Mouse (Mus musculus): ENCODE measurements around the gene Cntnap5a. TPM values are rescaled to one million over a fixed set of nuclear protein-coding genes. Genes with fewer than 3 reads are reported as not detected.
A peak's percentile ranks its signal among the peaks of the same experiment; 100 is the strongest.
"Not testable (repeated sequence)": the region's sequence is repeated elsewhere in the genome, so short reads cannot be mapped to it uniquely, and the experiment has no call there.

Cntnap5a gene
- polyA plus RNA-seq, 1 experiment from 2014 or later, result 0.25 TPM

DNA sequence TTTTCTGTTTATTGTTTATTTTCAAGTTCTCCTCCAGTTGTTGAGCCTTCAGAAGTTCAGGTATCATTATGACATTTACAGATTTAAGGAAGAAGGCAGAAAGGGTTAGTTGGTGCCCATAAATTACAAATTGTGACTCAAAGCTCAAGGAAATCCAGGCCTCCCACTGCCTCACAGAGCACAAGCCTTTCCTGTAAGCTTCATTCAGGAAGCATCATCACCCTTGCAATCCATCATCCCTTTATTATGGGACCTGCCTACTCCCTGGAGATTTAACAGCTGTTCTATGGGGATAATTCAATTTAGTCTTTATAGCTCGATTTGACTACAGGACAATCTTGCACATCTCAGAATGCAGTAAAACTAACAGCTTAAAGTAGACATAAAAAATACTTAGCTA lies 441.2 kb downstream of the Cntnap5a start:
- Histone ChIP-seq H3K4me3 (ENCODE audit: low read depth, low read length) (no peak overlapping the region), H3K27ac (ENCODE audit: low read depth, low read length) (no peak overlapping the region), H3K4me2 (replicated peaks; ENCODE audit: low read depth, low read length) (no peak overlapping the region), H3K27me3 (ENCODE audit: control insufficient read depth, insufficient read depth, low read length) (no peaks in the 10 kb centered on the region), H3K9ac (ENCODE audit: low read depth, low read length) (no peak overlapping the region), H3K4me1 (replicated peaks; ENCODE audit: control insufficient read depth, insufficient read depth, low read length) (no peaks in the 10 kb centered on the region), H3K36me3 (ENCODE audit: control insufficient read depth, insufficient read depth, low read length) (no peaks in the 10 kb centered on the region), H3K9me3 (ENCODE audit: control insufficient read depth, low read length) (no peaks in the 10 kb centered on the region)
- WGBS, result 48% methylated on average over 1 of the region's 1 CpGs
- ATAC-seq (ENCODE audit: low FRiP score) (no peak), DNase-seq (ENCODE audit: low spot score) (no peak)

DNA sequence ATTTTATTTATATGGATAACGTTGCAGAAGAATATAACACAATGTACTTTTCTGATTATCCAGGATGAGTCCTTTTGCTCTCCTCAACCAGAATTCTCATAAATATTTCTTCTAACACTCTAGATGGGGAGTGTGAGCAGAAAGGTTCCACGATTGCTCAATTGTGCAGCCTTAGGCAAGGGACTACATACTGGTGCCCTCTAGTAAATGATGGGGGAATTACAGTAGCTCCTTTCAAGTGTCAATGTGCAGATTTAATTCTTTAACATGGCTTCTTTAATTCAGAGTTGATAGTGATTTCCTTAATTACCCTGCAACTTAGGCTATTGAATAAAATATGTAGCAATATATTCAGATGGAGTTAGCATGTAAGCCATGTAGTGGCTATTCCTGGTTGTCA lies 442.5 kb downstream of the Cntnap5a start:
- no peaks in the 10 kb centered on the region for H3K27me3 ChIP-seq (ENCODE audit: control insufficient read depth, insufficient read depth, low read length)
- WGBS, result 71% methylated on average over 2 of the region's 2 CpGs
- no peaks in the 10 kb centered on the region for H3K4me1 ChIP-seq (replicated peaks; ENCODE audit: control insufficient read depth, insufficient read depth, low read length)
- no peaks in the 10 kb centered on the region for H3K9me3 ChIP-seq (ENCODE audit: control insufficient read depth, low read length)
- ATAC-seq (ENCODE audit: low FRiP score) (no peak), DNase-seq (ENCODE audit: low spot score) (no peak)
- H3K9ac ChIP-seq (ENCODE audit: low read depth, low read length), result no peak overlapping the region
- H3K4me2 ChIP-seq (replicated peaks; ENCODE audit: low read depth, low read length), result no peak overlapping the region
- no peak overlapping the region for H3K27ac ChIP-seq (ENCODE audit: low read depth, low read length)
- H3K4me3 ChIP-seq (ENCODE audit: low read depth, low read length), result no peak overlapping the region
- H3K36me3 ChIP-seq (ENCODE audit: control insufficient read depth, insufficient read depth, low read length), result no peaks in the 10 kb centered on the region

DNA sequence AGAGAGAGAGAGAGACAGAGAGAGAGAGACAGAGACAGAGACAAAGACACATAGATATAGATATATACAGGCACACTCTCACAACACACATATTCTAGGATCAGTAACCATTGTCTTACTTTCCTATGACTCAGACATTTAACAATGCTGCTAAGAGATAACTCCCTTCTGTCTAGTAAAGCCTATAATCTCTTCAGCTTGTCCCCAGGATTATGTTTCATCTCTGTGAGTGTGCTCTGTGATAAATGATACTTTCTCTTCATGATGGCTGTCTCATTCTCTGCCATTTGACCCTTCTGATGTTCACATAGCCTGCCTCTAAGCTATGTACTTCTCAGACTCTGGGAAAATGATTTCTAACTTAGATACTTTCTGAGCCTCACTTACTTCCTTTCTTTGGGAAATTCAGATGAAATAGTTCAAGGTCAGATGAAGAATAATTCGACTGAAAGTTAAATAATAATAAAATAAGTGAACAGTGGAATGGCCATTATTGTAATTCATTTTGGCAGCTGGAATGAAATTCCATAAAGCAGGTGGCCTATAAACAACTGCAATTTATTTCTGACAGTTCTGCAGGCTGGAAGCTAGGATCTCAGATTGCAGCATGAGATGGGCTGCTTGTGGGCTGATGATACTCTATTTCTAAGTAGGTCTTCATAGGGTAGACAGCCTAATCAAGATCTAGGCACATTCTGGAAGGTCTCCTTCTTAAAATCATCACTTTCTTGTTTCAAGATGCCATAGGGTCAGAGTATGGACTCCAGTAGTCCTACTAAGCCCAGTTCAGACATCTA lies 444.1 kb downstream of the Cntnap5a start:
- Histone ChIP-seq H3K4me2 (replicated peaks; ENCODE audit: low read depth, low read length) (no peak overlapping the region), H3K9me3 (ENCODE audit: control insufficient read depth, low read length) (no peaks in the 10 kb centered on the region), H3K4me1 (replicated peaks; ENCODE audit: control insufficient read depth, insufficient read depth, low read length) (no peaks in the 10 kb centered on the region), H3K27me3 (ENCODE audit: control insufficient read depth, insufficient read depth, low read length) (no peaks in the 10 kb centered on the region), H3K9ac (ENCODE audit: low read depth, low read length) (no peak overlapping the region), H3K36me3 (ENCODE audit: control insufficient read depth, insufficient read depth, low read length) (no peaks in the 10 kb centered on the region), H3K27ac (ENCODE audit: low read depth, low read length) (no peak overlapping the region), H3K4me3 (ENCODE audit: low read depth, low read length) (no peak overlapping the region)
- ATAC-seq (ENCODE audit: low FRiP score) (no peak), DNase-seq (ENCODE audit: low spot score) (no peak)
- WGBS, result 59% methylated on average over 1 of the region's 1 CpGs

DNA sequence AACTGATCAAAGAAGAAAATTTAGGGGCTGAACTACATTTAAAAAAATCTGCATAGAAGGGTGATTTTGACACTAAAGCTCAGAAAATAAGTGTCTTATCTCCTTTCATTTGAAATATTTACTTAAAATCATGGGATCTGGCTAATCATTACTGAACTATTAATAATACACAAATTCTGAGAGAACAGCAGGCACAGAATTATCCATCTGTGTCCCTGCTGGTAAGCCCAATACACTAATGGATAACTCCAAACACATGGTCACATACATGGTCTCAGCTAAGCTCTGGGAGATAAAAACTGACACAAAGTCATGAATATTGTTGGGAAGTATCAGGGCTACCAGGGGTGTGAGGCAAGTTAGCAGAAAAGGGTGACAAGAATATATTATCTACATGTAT lies 447.9 kb downstream of the Cntnap5a start:
- H3K4me1 ChIP-seq (replicated peaks; ENCODE audit: control insufficient read depth, insufficient read depth, low read length), result no peaks in the 10 kb centered on the region
- no peak overlapping the region for H3K9ac ChIP-seq (ENCODE audit: low read depth, low read length)
- DNase-seq (ENCODE audit: low spot score) (no peak), ATAC-seq (ENCODE audit: low FRiP score) (no peak)
- H3K27ac ChIP-seq (ENCODE audit: low read depth, low read length), result no peak overlapping the region
- H3K4me3 ChIP-seq (ENCODE audit: low read depth, low read length), result no peak overlapping the region
- no peak overlapping the region for H3K4me2 ChIP-seq (replicated peaks; ENCODE audit: low read depth, low read length)
- no peaks in the 10 kb centered on the region for H3K9me3 ChIP-seq (ENCODE audit: control insufficient read depth, low read length)
- H3K27me3 ChIP-seq (ENCODE audit: control insufficient read depth, insufficient read depth, low read length), result no peaks in the 10 kb centered on the region
- no peaks in the 10 kb centered on the region for H3K36me3 ChIP-seq (ENCODE audit: control insufficient read depth, insufficient read depth, low read length)

DNA sequence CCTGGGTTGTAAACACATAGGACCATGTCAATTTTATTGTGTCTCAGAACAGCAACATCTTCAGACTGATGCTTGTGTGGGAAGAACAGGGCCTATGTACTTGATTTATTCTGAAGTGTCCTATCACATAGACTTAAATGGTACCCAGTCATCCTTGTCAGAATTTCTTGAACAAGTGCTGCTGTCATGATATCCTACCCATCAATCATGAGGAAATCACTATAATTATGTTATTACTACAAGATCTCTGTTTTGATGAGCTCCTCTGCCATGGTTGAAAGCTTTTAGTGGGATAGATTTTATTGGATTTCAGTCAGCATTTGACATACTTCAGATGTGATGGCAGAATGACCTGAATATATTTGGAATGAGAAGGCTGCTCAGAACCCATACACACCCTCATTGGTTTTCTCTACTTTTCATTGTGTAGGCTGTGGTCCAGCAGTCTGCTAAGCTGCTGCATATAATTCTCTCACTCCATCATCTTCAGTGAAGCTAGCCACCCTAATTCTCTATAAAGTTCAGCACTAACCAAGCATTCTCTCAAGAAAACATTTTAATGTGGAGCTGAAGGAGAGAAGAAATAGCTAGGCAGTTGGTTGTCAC lies 465.3 kb downstream of the Cntnap5a start:
- H3K4me1 ChIP-seq (replicated peaks; ENCODE audit: control insufficient read depth, insufficient read depth, low read length), result no peaks in the 10 kb centered on the region
- no peak overlapping the region for H3K9ac ChIP-seq (ENCODE audit: low read depth, low read length)
- ATAC-seq (ENCODE audit: low FRiP score) (0 out of 2 replicates have a peak, but pooled peaks have one; percentile 40), DNase-seq (ENCODE audit: low spot score) (no peak)
- no peaks in the 10 kb centered on the region for H3K36me3 ChIP-seq (ENCODE audit: control insufficient read depth, insufficient read depth, low read length)
- no peaks in the 10 kb centered on the region for H3K27me3 ChIP-seq (ENCODE audit: control insufficient read depth, insufficient read depth, low read length)
- H3K4me2 ChIP-seq (replicated peaks; ENCODE audit: low read depth, low read length), result no peak overlapping the region
- H3K4me3 ChIP-seq (ENCODE audit: low read depth, low read length), result no peak overlapping the region
- no peak overlapping the region for H3K27ac ChIP-seq (ENCODE audit: low read depth, low read length)
- no peaks in the 10 kb centered on the region for H3K9me3 ChIP-seq (ENCODE audit: control insufficient read depth, low read length)

DNA sequence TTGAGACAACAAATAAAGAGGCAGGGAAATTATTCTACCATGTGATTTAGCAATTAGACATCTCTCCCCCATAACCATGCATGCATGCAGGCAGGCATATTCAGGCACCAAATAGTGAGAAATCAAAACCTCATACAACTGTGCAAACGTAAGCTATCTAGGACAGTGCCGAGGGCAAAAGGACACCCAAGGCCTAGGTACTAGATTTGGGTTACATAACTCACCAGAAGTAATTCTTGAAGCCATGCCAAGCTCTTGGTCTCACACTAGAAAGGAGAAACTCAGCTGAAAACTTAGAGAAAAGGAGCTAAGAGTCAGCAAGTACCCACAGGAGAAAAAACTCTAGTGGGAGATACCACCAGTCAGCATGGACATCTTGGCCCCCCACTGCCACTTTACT lies 499.9 kb downstream of the Cntnap5a start:
- H3K9me3 ChIP-seq (ENCODE audit: control insufficient read depth, low read length), result no peaks in the 10 kb centered on the region
- H3K9ac ChIP-seq (ENCODE audit: low read depth, low read length), result no peak overlapping the region
- WGBS, result 90% methylated on average over 2 of the region's 2 CpGs
- no peak for ATAC-seq (ENCODE audit: low FRiP score)
- no peaks in the 10 kb centered on the region for H3K27me3 ChIP-seq (ENCODE audit: control insufficient read depth, insufficient read depth, low read length)
- no peaks in the 10 kb centered on the region for H3K36me3 ChIP-seq (ENCODE audit: control insufficient read depth, insufficient read depth, low read length)
- no peaks in the 10 kb centered on the region for H3K4me1 ChIP-seq (replicated peaks; ENCODE audit: control insufficient read depth, insufficient read depth, low read length)
- H3K4me3 ChIP-seq (ENCODE audit: low read depth, low read length), result no peak overlapping the region
- DNase-seq (ENCODE audit: low spot score), result no peak
- H3K27ac ChIP-seq (ENCODE audit: low read depth, low read length), result no peak overlapping the region
- H3K4me2 ChIP-seq (replicated peaks; ENCODE audit: low read depth, low read length), result no peak overlapping the region

DNA sequence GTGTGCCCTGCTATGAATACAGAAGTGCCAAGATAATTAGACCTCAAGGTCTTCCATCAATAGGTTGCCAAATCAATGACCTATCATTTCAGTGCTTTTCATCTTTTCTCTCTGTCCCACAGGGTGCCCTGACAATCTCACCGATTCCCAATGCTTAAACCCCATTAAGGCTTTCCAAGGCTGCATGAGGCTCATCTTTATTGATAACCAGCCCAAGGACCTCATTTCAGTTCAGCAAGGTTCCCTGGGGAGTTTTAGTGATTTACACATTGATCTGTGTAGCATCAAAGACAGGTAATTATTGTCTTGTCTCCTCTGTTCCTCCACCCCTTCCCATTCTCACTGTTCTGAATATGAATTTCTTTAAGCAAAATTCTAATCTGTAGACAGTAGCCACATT lies 503.6 kb downstream of the Cntnap5a start:
- H3K9me3 ChIP-seq (ENCODE audit: control insufficient read depth, low read length); H3K27me3 ChIP-seq (ENCODE audit: control insufficient read depth, insufficient read depth, low read length); H3K27ac ChIP-seq (ENCODE audit: low read depth, low read length); H3K4me3 ChIP-seq (ENCODE audit: low read depth, low read length); H3K4me2 ChIP-seq (replicated peaks; ENCODE audit: low read depth, low read length); DNase-seq (ENCODE audit: low spot score); H3K4me1 ChIP-seq (replicated peaks; ENCODE audit: control insufficient read depth, insufficient read depth, low read length); H3K9ac ChIP-seq (ENCODE audit: low read depth, low read length); H3K36me3 ChIP-seq (ENCODE audit: control insufficient read depth, insufficient read depth, low read length): not testable (repeated sequence)
- WGBS, result 37% methylated on average over 1 of the region's 1 CpGs
- peak; percentile 65; the same call in 1 of the 2 replicates for ATAC-seq (ENCODE audit: low FRiP score)

DNA sequence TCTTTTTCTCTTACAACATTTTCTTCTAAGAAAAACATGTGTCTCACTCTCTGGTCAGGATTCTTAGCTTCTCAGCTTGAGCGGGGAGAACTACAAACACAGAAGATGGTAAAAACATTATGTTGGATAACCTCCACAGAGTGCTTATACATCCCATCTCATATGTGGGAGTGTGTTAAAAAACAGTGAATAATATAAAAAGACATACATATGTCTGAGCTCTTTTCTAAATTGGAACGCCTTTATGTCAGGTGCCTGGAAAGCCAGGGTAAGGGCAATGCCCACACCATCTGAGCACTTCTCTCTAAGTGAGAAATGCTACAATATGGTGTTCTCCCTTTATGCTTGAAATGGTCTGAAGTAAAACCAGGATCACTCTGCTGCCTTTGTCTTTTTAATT lies 507.7 kb downstream of the Cntnap5a start:
- DNase-seq (ENCODE audit: low spot score) (no peak), ATAC-seq (ENCODE audit: low FRiP score) (no peak)
- H3K9me3 ChIP-seq (ENCODE audit: control insufficient read depth, low read length), result no peaks in the 10 kb centered on the region
- H3K27ac ChIP-seq (ENCODE audit: low read depth, low read length), result no peak overlapping the region
- H3K4me2 ChIP-seq (replicated peaks; ENCODE audit: low read depth, low read length), result no peak overlapping the region
- no peak overlapping the region for H3K9ac ChIP-seq (ENCODE audit: low read depth, low read length)
- no peaks in the 10 kb centered on the region for H3K27me3 ChIP-seq (ENCODE audit: control insufficient read depth, insufficient read depth, low read length)
- H3K36me3 ChIP-seq (ENCODE audit: control insufficient read depth, insufficient read depth, low read length), result no peaks in the 10 kb centered on the region
- no peaks in the 10 kb centered on the region for H3K4me1 ChIP-seq (replicated peaks; ENCODE audit: control insufficient read depth, insufficient read depth, low read length)
- 87% methylated on average over 2 of the region's 2 CpGs for WGBS
- H3K4me3 ChIP-seq (ENCODE audit: low read depth, low read length), result no peak overlapping the region

DNA sequence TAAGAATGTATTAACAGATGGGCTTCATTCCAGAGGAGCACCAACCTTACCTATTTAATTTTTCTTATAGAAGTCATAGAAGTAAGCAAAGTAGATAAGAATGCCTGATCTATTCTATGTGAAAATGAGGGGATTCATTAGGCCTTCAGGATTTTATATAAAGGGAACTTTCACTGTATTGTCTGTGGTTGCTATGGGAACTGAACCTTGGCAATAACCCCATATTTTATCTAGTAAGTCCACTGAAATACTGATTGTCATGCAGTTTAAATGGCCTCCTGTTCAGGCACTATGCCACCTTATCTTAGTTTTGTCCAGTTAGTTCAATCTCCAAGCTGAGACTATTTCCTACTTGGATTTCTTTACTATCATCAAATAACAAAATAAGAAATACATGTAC lies 532.3 kb downstream of the Cntnap5a start:
- H3K36me3 ChIP-seq (ENCODE audit: control insufficient read depth, insufficient read depth, low read length), result no peaks in the 10 kb centered on the region
- no peaks in the 10 kb centered on the region for H3K27me3 ChIP-seq (ENCODE audit: control insufficient read depth, insufficient read depth, low read length)
- no peak overlapping the region for H3K9ac ChIP-seq (ENCODE audit: low read depth, low read length)
- H3K27ac ChIP-seq (ENCODE audit: low read depth, low read length), result no peak overlapping the region
- H3K4me3 ChIP-seq (ENCODE audit: low read depth, low read length), result no peak overlapping the region
- ATAC-seq (ENCODE audit: low FRiP score), result no peak
- no peak for DNase-seq (ENCODE audit: low spot score)
- H3K4me2 ChIP-seq (replicated peaks; ENCODE audit: low read depth, low read length), result no peak overlapping the region
- H3K9me3 ChIP-seq (ENCODE audit: control insufficient read depth, low read length), result no peaks in the 10 kb centered on the region
- H3K4me1 ChIP-seq (replicated peaks; ENCODE audit: control insufficient read depth, insufficient read depth, low read length), result no peaks in the 10 kb centered on the region

All from hindbrain, embryonic 11.5 days (tissue).